Mouse (Mus musculus) CD4-positive naive resting alpha-beta T cell, adult 76 days (primary cell): ENCODE data around the gene Nelfcd. TPM values are rescaled to one million over a fixed set of nuclear protein-coding genes. Genes with fewer than 3 reads are reported as not detected.

Experiments
- total RNA-seq: library from RNA; stranded (reverse); gene quantifications from one replicate; pipeline ENCODE4 v1.2.4, GENCODE M21; 2023

Gene Nelfcd
- 34.5 TPM for total RNA-seq

GRCm38 (mm10) chr2:174415731-174416310 is at the start of gene Nelfcd:
Gene Nelfcd (plus strand): TSS chr2:174415804.

DNA sequence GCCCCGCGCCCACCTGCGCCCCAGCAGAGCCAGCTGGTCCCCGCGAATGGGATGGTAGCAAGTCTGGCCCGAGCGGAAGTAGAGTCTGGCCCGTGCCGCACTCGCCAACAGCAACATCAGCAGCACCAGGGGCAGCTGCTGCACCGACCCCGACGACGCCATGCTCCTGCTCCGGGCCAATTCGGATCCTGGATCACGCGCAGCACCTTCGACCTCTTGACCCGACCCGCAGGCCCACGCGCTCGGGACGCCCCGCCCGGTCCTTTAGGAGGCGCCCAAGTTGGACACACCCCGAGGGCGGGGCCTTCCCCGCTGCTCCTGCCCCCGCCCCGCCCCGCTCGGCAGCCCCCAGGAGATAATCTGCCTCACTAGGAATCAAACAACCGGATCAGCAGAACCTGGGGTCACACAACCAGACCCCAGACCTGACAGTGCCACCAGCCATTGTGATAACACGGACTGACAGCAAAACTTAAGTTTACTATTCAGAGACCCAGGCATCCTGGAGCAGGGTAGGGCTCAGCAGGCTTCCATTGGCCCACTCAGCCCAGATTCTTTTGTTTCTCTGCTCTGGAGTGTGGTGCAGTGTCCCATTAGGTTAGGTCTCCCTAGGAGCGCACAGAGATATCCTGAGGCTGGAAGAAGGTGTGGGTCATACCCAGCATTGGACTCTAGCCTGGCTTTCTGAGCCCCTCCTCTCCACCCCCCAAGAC is 23.3 kb downstream of the Nelfcd start, which contains the start of gene Ctsz:
Gene Ctsz, minus strand, starts transcription at position 303 of the 713 bp plus-strand sequence.

GRCm38 (mm10) chr2:174450353-174450752 is 34.7 kb downstream of the Nelfcd start, which contains the start of gene Tubb1:
Gene Tubb1 (plus strand): TSS chr2:174450695.

DNA sequence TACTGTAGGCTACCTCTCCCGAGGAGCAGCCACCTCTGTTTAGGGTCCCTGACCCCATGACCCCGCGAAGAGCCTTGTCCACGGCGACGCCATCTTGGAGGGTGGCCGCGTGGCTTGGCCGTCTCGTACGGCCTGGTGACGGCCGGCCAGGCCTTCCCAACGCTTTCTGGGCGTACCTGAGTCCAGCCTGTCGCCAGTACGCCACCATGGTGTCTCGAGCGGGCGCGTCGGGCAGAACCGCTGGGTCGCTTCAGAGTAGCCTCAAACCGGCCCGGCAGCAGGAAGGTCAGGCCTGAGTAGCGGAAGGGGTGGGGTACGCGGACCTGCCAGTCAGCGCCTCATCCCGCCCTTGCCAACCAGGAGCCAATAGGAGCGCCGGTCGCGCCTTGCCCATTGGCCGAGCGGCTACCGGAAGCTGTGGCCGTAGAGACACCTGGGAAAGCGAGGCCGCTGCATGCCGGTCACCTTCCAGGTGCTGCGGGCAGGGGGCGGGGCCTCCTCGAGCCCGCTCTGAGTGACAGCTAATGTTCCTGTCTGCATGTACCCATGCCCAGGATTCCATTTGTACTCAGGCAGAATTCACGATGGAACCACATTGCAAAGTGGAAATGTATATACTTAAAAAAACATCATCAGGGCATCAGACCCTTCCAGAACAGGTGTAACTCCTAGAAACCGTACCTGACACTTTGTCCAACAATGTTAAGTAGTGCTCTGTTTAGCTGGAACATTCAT is 48.4 kb downstream of the Nelfcd start, which contains the start of gene Atp5e:
Gene Atp5e, minus strand, starts transcription at position 317 of the 735 bp plus-strand sequence.

DNA sequence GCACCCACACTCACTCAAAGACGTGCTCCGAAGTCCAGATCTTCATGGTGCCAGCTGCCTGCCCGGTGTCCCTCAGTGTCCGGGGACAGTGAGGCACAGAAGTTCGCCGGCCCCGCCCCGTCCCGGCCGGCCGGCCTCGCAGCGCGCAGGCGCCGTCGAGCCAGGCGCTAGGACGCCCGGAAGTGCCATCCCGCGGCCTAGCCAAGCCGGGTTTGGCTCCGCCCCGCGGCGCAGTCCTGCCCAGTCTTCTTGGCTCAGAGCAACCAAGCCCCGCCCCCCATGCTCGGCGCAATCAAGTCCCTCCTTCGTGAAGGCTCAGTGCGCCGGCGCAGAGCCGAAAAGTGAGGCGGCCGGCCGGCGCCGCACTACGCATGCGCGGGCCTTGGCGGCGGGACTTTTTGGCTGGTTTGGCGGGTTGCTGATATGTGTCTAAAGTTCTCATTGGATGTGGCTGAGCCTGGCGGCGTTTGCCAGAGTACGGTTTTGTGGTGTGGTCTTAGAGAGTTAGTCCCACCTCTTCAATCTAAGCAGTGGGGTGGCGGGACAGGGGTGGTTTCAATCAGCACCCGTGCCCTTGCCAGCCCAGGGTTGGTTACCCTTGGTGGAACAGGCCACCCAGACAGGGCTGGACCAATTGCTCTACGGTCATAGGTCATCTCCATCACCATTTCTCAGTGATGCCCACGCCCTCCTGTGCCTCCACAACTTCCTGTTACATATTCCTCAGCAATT is 57.4 kb downstream of the Nelfcd start, which contains the start of gene Prelid3b:
Gene Prelid3b, minus strand, starts transcription at position 264 of the 732 bp plus-strand sequence.

Other genes with a start within 250 kb of the Nelfcd start
- gene Gnas, start 131.5 kb upstream of the Nelfcd start, total RNA-seq: 374 TPM
- gene Gm20721, start 69.1 kb upstream of the Nelfcd start, total RNA-seq: 0.50 TPM
- gene Ctsz, start 23.2 kb downstream of the Nelfcd start, total RNA-seq: 41.2 TPM
- gene Tubb1, start 34.9 kb downstream of the Nelfcd start, total RNA-seq: 1.8 TPM
- gene Atp5e, start 48.3 kb downstream of the Nelfcd start, total RNA-seq: 205 TPM
- 50.3 TPM for gene Prelid3b, start 57.3 kb downstream of the Nelfcd start, total RNA-seq
- gene Zfp831, start 227.7 kb downstream of the Nelfcd start, total RNA-seq: 41.8 TPM